Mouse (Mus musculus): ENCODE measurements at regions not wholly inside any gene's neighbourhood (a gene's known extent, or its start where the extent isn't known, plus 50 kb on each side); places are given as distances from the start of the nearest gene placed in this dataset.

- no peak overlapping the region for H3K4me2 ChIP-seq (replicated peaks; ENCODE audit: low read depth, low read length)
- H3K27me3 ChIP-seq (ENCODE audit: control insufficient read depth, insufficient read depth, low read length): no peaks in the 10 kb centered on the region
- H3K4me3 ChIP-seq (ENCODE audit: low read depth, low read length): no peak overlapping the region
- no peaks in the 10 kb centered on the region for H3K36me3 ChIP-seq (ENCODE audit: control insufficient read depth, insufficient read depth, low read length)
- no peak for ATAC-seq (ENCODE audit: insufficient number of reproducible peaks, insufficient read depth, low FRiP score, low read depth)
- H3K9ac ChIP-seq (replicated peaks; ENCODE audit: low read depth, low read length): no peak overlapping the region
- whole genome bisulfite sequencing: 85% methylated on average over 12 of the region's 12 CpGs
- H3K27ac ChIP-seq (ENCODE audit: low read length): no peak overlapping the region
- H3K4me1 ChIP-seq (ENCODE audit: control insufficient read depth, insufficient read depth, low read length): no peaks in the 10 kb centered on the region
- no peaks in the 10 kb centered on the region for H3K9me3 ChIP-seq (ENCODE audit: control insufficient read depth, low read depth, low read length)
Observed at GRCm38 (mm10) chr14:105512914-105513677, 254.7 kb downstream of the Ndfip2 start.

DNA sequence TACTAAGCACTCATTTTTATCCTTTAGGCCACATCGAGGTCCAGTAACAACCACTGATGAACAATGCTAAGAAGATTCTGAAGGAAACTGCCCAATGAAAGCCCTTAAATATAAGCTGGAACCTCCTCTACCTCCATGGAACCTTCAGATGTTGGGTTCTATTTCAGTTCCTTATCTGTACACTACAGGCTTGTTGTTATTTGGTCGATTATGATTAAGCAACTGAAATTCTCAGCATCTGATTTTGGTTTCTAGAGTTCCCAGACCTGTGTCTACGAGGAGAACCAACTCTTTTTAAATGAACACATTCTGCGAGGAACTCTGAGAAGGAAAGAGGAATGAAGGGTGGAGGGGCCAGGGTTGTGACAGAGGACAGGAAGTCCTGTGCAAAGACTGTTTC, 253.5 kb downstream of the Ndfip2 start:
- Histone ChIP-seq H3K9ac (replicated peaks; ENCODE audit: low read depth, low read length) (no peak overlapping the region), H3K4me1 (ENCODE audit: control insufficient read depth, insufficient read depth, low read length) (no peaks in the 10 kb centered on the region), H3K4me3 (ENCODE audit: low read depth, low read length) (no peak overlapping the region), H3K27ac (ENCODE audit: low read length) (no peak overlapping the region), H3K4me2 (replicated peaks; ENCODE audit: low read depth, low read length) (no peak overlapping the region), H3K27me3 (ENCODE audit: control insufficient read depth, insufficient read depth, low read length) (no peaks in the 10 kb centered on the region), H3K9me3 (ENCODE audit: control insufficient read depth, low read depth, low read length) (no peaks in the 10 kb centered on the region), H3K36me3 (ENCODE audit: control insufficient read depth, insufficient read depth, low read length) (no peaks in the 10 kb centered on the region)
- WGBS: 82% methylated on average over 4 of the region's 4 CpGs
- ATAC-seq (ENCODE audit: insufficient number of reproducible peaks, insufficient read depth, low FRiP score, low read depth): no peak

- 82% methylated on average over 3 of the region's 3 CpGs for WGBS
- H3K4me3 ChIP-seq (ENCODE audit: low read depth, low read length): no peak overlapping the region
- no peaks in the 10 kb centered on the region for H3K9me3 ChIP-seq (ENCODE audit: control insufficient read depth, low read depth, low read length)
- H3K4me1 ChIP-seq (ENCODE audit: control insufficient read depth, insufficient read depth, low read length): no peaks in the 10 kb centered on the region
- no peaks in the 10 kb centered on the region for H3K27me3 ChIP-seq (ENCODE audit: control insufficient read depth, insufficient read depth, low read length)
- H3K27ac ChIP-seq (ENCODE audit: low read length): no peak overlapping the region
- ATAC-seq (ENCODE audit: insufficient number of reproducible peaks, insufficient read depth, low FRiP score, low read depth): no peak
- H3K9ac ChIP-seq (replicated peaks; ENCODE audit: low read depth, low read length): no peak overlapping the region
- H3K36me3 ChIP-seq (ENCODE audit: control insufficient read depth, insufficient read depth, low read length): no peaks in the 10 kb centered on the region
- H3K4me2 ChIP-seq (replicated peaks; ENCODE audit: low read depth, low read length): no peak overlapping the region
Observed at GRCm38 (mm10) chr14:105511135-105511534, 252.8 kb downstream of the Ndfip2 start.

- Histone ChIP-seq H3K4me1 (ENCODE audit: control insufficient read depth, insufficient read depth, low read length) (peaks cover 5% of the 10 kb centered on the region; the same call in 1 of the 2 replicates), H3K27me3 (ENCODE audit: control insufficient read depth, insufficient read depth, low read length) (no peaks in the 10 kb centered on the region), H3K9ac (replicated peaks; ENCODE audit: low read depth, low read length) (no peak overlapping the region), H3K4me2 (replicated peaks; ENCODE audit: low read depth, low read length) (no peak overlapping the region), H3K27ac (ENCODE audit: low read length) (no peak overlapping the region), H3K36me3 (ENCODE audit: control insufficient read depth, insufficient read depth, low read length) (no peaks in the 10 kb centered on the region), H3K4me3 (ENCODE audit: low read depth, low read length) (no peak overlapping the region), H3K9me3 (ENCODE audit: control insufficient read depth, low read depth, low read length) (no peaks in the 10 kb centered on the region)
- no peak for ATAC-seq (ENCODE audit: insufficient number of reproducible peaks, insufficient read depth, low FRiP score, low read depth)
- WGBS: 74% methylated on average over 4 of the region's 4 CpGs
Observed at GRCm38 (mm10) chr14:105505261-105505660, 246.9 kb downstream of the Ndfip2 start.

DNA sequence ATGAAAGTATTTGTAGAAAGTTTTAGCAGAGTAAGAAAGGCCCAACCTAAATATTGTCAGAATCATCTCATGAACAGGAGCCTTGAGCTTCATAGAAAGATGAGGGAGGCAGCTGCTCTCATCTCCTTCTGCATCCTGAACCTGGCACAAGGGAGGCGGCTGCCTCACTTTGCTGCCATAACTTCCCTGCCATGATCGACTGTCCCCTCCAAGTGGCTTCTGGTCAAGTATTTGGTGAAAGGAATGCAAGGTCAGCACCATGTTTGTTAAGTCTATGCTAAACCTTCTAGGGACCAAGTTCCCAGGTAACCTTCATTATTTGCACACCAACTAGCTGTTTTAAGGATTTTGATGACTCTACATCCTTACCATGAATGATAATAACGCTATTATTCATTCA, 246.0 kb downstream of the Ndfip2 start:
- Histone ChIP-seq H3K4me1 (ENCODE audit: control insufficient read depth, insufficient read depth, low read length) (peaks cover 10% of the 10 kb centered on the region), H3K27me3 (ENCODE audit: control insufficient read depth, insufficient read depth, low read length) (no peaks in the 10 kb centered on the region), H3K36me3 (ENCODE audit: control insufficient read depth, insufficient read depth, low read length) (no peaks in the 10 kb centered on the region), H3K9me3 (ENCODE audit: control insufficient read depth, low read depth, low read length) (no peaks in the 10 kb centered on the region), H3K4me3 (ENCODE audit: low read depth, low read length) (no peak overlapping the region), H3K27ac (ENCODE audit: low read length) (no peak overlapping the region), H3K4me2 (replicated peaks; ENCODE audit: low read depth, low read length) (no peak overlapping the region), H3K9ac (replicated peaks; ENCODE audit: low read depth, low read length) (no peak overlapping the region)
- WGBS: 84% methylated on average over 3 of the region's 3 CpGs
- ATAC-seq (ENCODE audit: insufficient number of reproducible peaks, insufficient read depth, low FRiP score, low read depth): no peak

DNA sequence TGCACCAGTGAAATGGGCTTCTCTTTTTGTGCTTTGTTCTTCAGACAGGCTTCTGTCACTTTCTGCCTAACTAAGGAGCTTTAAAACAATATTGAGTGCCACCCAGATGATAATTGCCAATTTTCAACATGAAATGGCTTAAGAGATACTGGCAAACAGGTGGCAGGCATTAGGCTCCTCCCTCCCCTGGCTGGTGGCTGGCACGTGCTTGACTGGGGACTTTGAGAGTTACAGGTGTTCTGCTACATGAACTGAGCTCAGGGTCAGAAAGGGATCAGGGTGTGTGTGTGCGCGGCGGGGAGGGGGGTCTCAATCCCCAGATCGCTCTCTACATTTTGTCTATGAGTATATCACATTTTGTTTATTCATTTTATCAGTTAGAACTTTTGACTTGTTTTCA, 245.4 kb downstream of the Ndfip2 start:
- Histone ChIP-seq H3K4me3 (ENCODE audit: low read depth, low read length) (no peak overlapping the region), H3K36me3 (ENCODE audit: control insufficient read depth, insufficient read depth, low read length) (no peaks in the 10 kb centered on the region), H3K27ac (ENCODE audit: low read length) (no peak overlapping the region), H3K9me3 (ENCODE audit: control insufficient read depth, low read depth, low read length) (no peaks in the 10 kb centered on the region), H3K4me1 (ENCODE audit: control insufficient read depth, insufficient read depth, low read length) (peaks cover 16% of the 10 kb centered on the region), H3K9ac (replicated peaks; ENCODE audit: low read depth, low read length) (no peak overlapping the region), H3K4me2 (replicated peaks; ENCODE audit: low read depth, low read length) (no peak overlapping the region), H3K27me3 (ENCODE audit: control insufficient read depth, insufficient read depth, low read length) (no peaks in the 10 kb centered on the region)
- WGBS: 74% methylated on average over 5 of the region's 5 CpGs
- no peak for ATAC-seq (ENCODE audit: insufficient number of reproducible peaks, insufficient read depth, low FRiP score, low read depth)

- no peak overlapping the region for H3K27ac ChIP-seq (ENCODE audit: low read length)
- no peak for ATAC-seq (ENCODE audit: insufficient number of reproducible peaks, insufficient read depth, low FRiP score, low read depth)
- H3K4me1 ChIP-seq (ENCODE audit: control insufficient read depth, insufficient read depth, low read length): peaks cover 21% of the 10 kb centered on the region
- H3K4me2 ChIP-seq (replicated peaks; ENCODE audit: low read depth, low read length): peak overlapping the region; percentile 11
- 21% methylated on average over 11 of the region's 11 CpGs for WGBS
- no peak overlapping the region for H3K4me3 ChIP-seq (ENCODE audit: low read depth, low read length)
- H3K9me3 ChIP-seq (ENCODE audit: control insufficient read depth, low read depth, low read length): no peaks in the 10 kb centered on the region
- H3K36me3 ChIP-seq (ENCODE audit: control insufficient read depth, insufficient read depth, low read length): no peaks in the 10 kb centered on the region
- H3K9ac ChIP-seq (replicated peaks; ENCODE audit: low read depth, low read length): no peak overlapping the region
- H3K27me3 ChIP-seq (ENCODE audit: control insufficient read depth, insufficient read depth, low read length): no peaks in the 10 kb centered on the region
Observed at GRCm38 (mm10) chr14:105502633-105502975, 244.2 kb downstream of the Ndfip2 start.

GRCm38 (mm10) chr14:105501792-105502632, 243.6 kb downstream of the Ndfip2 start:
- Histone ChIP-seq H3K4me3 (ENCODE audit: low read depth, low read length) (no peak overlapping the region), H3K4me2 (replicated peaks; ENCODE audit: low read depth, low read length) (peak overlapping the region; percentile 17), H3K27me3 (ENCODE audit: control insufficient read depth, insufficient read depth, low read length) (no peaks in the 10 kb centered on the region), H3K36me3 (ENCODE audit: control insufficient read depth, insufficient read depth, low read length) (no peaks in the 10 kb centered on the region), H3K27ac (ENCODE audit: low read length) (no peak overlapping the region), H3K9me3 (ENCODE audit: control insufficient read depth, low read depth, low read length) (no peaks in the 10 kb centered on the region), H3K4me1 (ENCODE audit: control insufficient read depth, insufficient read depth, low read length) (peaks cover 21% of the 10 kb centered on the region), H3K9ac (replicated peaks; ENCODE audit: low read depth, low read length) (no peak overlapping the region)
- WGBS: 10% methylated on average over 21 of the region's 21 CpGs
- ATAC-seq (ENCODE audit: insufficient number of reproducible peaks, insufficient read depth, low FRiP score, low read depth): peak; percentile 65; the same call in 1 of the 2 replicates

Data from stomach, embryonic 14.5 days (tissue).